Mouse (Mus musculus) CH12.LX (cell line): Measurements from ENCODE around the gene Mgp.

Source experiments
- CTCF ChIP-seq, 2 experiments: IDR thresholded peaks in 1 of 2; conservative IDR thresholded peaks in 1 of 2; 2 replicates each; pipeline ENCODE4 v1.5.1; 2011 to 2012; ENCODE audit warnings: low read depth in 2 of 2, low read length in 2 of 2, improper control_type of control experiment in 1 of 2, inconsistent platforms in 1 of 2, mild to moderate bottlenecking in 1 of 2, moderate library complexity in 1 of 2
- EP300 ChIP-seq: IDR thresholded peaks from 2 replicates; pipeline ENCODE4 v1.6.1; 2011; ENCODE audit warnings: low read length, improper control_type of control experiment
- IRF4 ChIP-seq: IDR thresholded peaks from 2 replicates; pipeline ENCODE4 v1.6.1; 2014; ENCODE audit warnings: low read depth, mild to moderate bottlenecking, inconsistent platforms, low read length, improper control_type of control experiment
- JUND ChIP-seq: conservative IDR thresholded peaks from 2 replicates; pipeline ENCODE4 v1.6.1; 2011; ENCODE audit warnings: low read depth, low read length, improper control_type of control experiment
- KAT2A ChIP-seq: IDR thresholded peaks from 2 replicates; pipeline ENCODE4 v1.6.1; 2012; ENCODE audit warnings: low read length, improper control_type of control experiment, inconsistent platforms; ENCODE audit not compliant: insufficient replicate concordance
- NRF1 ChIP-seq: IDR thresholded peaks from 2 replicates; pipeline ENCODE4 v1.6.1; 2014; ENCODE audit warnings: low read depth, mild to moderate bottlenecking, inconsistent platforms, low read length, improper control_type of control experiment, moderate library complexity
- RAD21 ChIP-seq: IDR thresholded peaks from 2 replicates; pipeline ENCODE4 v1.6.1; 2011; ENCODE audit warnings: low read depth, mild to moderate bottlenecking, low read length, improper control_type of control experiment, moderate library complexity
- RCOR1 ChIP-seq: conservative IDR thresholded peaks from 2 replicates; pipeline ENCODE4 v1.6.1; 2012; ENCODE audit warnings: low read depth, mild to moderate bottlenecking, inconsistent platforms, low read length, improper control_type of control experiment
- SMC3 ChIP-seq: IDR thresholded peaks from 2 replicates; pipeline ENCODE4 v1.6.1; 2011; ENCODE audit warnings: low read depth, low read length, improper control_type of control experiment
- TCF12 ChIP-seq: IDR thresholded peaks from 2 replicates; pipeline ENCODE4 v1.6.1; 2014; ENCODE audit warnings: low read depth, mild to moderate bottlenecking, inconsistent platforms, low read length, improper control_type of control experiment
- UBTF ChIP-seq: IDR thresholded peaks from 2 replicates; pipeline ENCODE4 v1.6.1; 2012; ENCODE audit warnings: low read depth, mild to moderate bottlenecking, inconsistent platforms, low read length, improper control_type of control experiment, moderate library complexity

GRCm38 (mm10) chr6:136915721-136916395, 40.2 kb upstream of the Mgp start:
- TF ChIP-seq UBTF (no peak), SMC3 (no peak), EP300 (no peak), IRF4 (no peak), RAD21 (no peak), CTCF (conservative IDR thresholded peaks at IDR 0.05 in 1 of 2, IDR thresholded peaks at IDR 0.05 in 1 of 2; ENCODE audit: low read depth in 2 of 2, low read length in 2 of 2) (no peak), RCOR1 (no peak), TCF12 (no peak), KAT2A (no peak), JUND (no peak), NRF1 (no peak)
